Mouse (Mus musculus): ENCODE data around the gene Tacr3.

Tacr3 gene

DNA sequence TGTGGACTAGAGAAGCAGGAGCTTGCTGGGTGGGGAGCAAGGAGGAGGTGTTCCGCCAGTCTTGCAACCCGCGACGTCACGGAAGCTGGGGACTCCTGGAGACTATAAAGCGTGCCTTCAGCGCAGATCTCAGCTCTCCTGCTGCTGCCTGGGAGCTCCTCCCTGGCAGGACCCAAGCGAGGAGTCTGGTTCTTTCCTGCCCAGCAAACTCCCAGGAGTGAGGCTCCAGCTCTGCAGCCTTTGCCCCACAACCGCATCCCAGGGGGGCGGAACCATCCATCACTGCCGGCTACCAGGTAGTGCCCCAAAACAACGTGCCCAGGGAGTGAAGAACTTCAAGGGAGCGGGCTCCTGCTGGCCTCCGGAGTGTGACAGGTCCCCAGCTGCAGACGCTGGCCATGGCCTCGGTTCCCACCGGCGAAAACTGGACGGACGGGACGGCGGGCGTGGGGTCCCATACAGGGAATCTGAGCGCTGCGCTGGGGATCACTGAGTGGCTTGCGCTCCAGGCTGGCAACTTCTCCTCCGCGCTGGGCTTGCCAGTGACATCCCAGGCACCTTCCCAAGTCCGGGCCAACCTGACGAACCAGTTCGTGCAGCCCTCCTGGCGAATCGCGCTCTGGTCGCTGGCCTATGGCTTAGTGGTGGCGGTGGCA is at the start of gene Tacr3:
Gene Tacr3 (plus strand): TSS at position 133 of the 656 bp plus-strand sequence.
- peak; percentile 21 for DNase-seq (ENCODE audit: extremely low read depth, low read depth, low spot score)

DNA sequence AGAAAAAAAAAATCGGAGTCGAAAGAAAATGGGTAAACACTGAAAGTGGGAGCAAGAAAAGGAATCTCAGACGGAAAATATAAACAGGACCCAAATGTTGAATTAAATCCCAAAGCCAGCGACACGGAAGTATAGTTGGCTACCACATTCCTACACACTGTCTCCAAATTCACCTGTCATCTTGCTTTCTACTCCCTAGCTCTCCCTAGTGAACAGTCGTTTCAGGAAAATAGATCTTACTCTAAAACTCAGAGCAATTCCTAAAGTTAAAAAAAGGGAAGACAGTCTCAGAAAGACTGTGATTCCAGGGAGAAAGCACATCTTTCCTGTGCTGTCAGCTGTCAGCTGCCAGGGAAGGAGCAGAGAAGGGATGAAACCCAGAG is 324 bp upstream of the Tacr3 start:
- DNase-seq (ENCODE audit: extremely low read depth, low read depth, low spot score): no peak

DNA sequence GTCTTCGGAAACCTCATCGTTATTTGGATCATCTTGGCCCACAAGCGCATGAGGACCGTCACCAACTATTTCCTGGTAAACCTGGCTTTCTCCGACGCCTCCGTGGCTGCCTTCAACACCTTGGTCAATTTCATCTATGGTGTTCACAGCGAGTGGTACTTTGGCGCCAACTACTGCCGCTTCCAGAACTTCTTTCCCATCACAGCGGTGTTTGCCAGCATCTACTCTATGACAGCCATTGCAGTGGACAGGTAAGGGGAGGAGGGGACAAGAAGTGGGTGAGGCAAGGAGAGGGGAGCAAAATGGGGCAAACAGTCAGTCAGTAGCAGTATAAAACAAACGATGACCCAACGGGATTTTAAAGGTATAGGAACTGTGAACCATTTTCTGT is 719 bp downstream of the Tacr3 start:
- no peak for DNase-seq (ENCODE audit: extremely low read depth, low read depth, low spot score)

DNA sequence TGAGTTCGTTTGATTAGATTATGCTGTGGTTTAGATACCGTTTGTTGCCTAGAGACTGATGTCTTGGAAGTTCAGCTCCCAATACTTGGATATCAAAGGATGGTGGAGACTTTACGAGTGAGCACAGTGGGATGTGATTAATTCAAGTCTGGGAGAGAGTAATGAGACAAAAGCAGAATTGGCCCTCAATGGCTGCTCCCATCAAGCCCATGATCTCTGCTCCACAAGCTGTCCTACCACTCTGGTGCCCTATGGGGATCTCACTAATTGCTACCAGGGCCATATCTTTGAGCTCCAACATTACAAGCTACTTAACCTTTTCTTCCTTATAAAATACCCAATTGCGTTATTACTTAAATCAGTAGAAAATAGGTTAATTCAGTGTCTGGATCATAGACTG is 22.5 kb downstream of the Tacr3 start:
- DNase-seq (ENCODE audit: extremely low read depth, low read depth, low spot score): no peak

DNA sequence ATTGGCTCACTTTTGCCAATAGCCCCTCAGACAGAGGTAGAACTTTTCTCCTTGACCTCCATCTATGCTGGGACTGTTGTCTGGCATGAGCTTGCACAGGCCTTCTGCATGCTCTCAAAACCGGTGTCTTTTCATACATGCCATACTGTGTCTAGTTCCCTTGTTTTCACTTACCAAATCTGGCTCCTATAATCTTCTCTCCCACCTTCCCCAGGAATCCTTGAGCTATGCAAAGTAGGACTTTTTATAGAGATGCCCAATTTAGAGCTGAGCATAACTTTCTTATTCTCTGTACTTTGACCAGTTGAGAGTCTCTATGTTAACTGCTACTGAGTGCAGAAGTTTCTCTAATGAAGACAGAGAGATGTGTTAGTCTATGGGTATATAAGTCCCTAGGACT is 48.9 kb downstream of the Tacr3 start:
- no peak for DNase-seq (ENCODE audit: extremely low read depth, low read depth, low spot score)

DNA sequence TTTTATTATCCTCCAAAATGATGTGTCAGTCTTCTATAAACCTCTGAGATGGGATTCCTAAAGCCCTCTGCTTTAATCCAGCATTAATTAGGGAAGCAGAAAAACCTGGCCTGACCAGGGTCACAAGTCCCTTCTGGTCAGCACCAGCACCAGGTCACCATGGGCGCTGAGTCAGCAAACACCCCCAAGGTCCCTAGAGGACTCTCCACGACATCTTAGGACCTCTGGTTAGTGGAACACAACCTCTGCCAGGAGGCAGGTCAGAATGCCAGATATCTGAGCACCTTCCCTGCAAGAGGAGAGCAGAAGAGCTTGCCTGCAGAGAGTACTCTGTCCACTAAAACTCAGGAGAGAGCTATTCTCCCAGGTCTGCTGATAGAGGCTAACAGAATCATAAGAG is 67.0 kb downstream of the Tacr3 start:
- DNase-seq (ENCODE audit: extremely low read depth, low read depth, low spot score): no peak

DNA sequence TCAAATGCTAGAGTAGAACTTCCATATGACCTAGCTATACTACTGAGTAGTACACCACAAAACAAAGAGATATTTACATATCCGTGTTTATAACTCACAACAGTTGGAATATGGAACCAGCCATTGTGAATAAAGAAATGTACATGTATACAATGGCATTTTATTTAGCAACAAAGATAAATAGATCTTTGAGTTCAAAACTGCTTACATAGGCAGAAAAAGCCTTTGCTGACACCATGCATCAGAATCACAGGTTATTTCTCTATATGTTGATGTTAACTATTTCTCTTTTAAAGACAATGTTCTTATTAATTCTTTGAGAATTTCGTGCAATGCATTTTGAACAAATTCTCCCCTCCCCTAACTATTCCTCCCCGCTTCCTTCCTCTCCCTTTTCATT is 80.1 kb downstream of the Tacr3 start:
- no peak for DNase-seq (ENCODE audit: extremely low read depth, low read depth, low spot score)

DNA sequence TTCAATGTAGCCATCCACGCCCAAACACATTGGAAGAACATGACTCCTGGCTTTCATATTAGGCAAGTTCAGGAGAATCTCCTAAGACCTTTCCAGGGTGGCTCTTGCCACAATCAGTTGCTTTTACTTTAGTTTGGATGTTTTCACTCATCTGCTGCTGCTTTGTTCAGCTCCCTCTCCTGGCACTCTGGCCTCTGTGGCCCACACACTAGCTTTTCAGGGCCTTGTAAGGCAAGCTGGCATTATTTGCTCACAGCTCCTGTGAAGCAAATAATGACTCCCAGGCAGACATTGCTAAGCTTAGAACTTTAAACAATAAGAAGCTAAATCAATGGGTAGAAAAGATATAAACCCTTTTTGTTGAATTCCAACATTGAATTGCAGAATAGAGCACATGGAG is 105.9 kb downstream of the Tacr3 start:
- DNase-seq (ENCODE audit: extremely low read depth, low read depth, low spot score): no peak

DNA sequence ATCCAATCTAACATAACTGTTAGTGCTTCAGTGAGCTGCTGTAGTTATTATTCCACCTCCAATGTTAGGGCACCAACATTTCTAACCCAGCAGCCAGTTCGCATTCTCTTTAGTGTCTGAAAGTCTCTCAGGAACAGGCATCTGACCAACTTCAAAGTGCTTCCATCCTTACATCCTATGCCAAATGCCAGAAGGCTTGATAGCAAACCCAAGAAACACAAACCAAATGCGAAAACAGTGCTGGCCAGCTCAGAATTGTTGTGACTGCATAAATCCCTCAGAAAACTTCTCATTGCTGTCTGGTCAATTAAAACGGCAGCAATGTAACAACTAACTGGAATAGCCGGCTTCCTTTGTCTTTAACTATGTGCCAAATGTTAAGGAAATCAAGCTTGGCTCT is 106.7 kb downstream of the Tacr3 start:
- DNase-seq (ENCODE audit: extremely low read depth, low read depth, low spot score): peak; percentile 7

DNA sequence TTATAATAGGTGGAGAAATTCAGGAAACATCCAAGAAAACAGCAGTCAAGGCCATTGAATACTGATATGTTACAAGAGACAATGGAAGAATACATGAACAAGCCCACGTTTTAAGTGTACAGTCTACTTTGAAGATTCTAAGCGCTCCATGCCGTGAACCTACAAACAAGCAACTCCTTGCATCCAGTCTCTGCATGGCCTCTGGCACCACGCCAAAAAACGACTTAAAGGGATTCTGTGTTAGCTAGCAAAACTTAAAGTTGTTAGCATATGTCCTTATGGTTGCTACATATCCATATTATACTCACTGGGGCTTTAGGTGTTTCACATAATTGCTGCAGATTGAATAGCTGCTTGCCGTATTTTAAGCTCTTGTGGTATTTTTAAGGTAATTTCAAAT is 134.7 kb downstream of the Tacr3 start:
- DNase-seq (ENCODE audit: extremely low read depth, low read depth, low spot score): no peak

DNA sequence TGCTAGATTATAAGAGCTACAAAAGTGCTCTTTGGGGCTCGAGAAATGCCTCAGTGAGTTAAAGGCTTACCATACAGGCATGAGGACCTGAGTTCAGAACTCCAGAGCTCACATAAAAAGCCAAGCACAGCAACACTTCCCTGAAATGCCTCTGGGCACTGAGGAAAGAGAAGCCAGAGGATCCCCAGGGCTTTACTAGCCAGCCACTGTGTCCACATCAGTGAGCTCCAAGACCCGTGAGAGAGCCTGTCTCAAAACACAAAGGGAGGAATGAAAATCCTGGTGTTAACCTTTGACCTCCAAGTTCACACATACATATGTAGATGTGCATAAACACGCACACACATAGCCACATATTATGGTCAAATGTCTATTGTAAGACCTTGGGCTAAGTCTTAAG is 150.1 kb downstream of the Tacr3 start:
- DNase-seq (ENCODE audit: extremely low read depth, low read depth, low spot score): no peak

DNA sequence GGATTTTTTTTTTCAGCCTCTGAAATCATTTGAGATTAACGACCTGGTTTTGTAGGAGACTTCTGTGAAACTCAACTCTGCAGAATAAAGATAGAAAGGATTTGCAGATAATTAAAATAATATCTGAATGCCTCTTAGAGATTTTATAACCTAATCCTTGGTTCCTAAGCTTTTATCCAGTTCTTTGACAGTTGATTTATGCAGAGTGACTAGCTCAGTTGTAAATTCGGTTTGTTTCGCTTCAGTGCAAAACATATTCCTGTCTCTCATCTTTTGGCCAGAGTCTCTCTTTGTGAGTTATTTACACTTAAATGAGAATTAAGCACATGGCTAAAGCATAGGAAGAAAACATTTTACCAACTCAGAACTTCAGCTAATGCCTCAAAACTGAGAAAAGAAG is 151.3 kb downstream of the Tacr3 start:
- no peak for DNase-seq (ENCODE audit: extremely low read depth, low read depth, low spot score)

All from fat pad, adult 2 months (tissue).